Mouse (Mus musculus): Measurements from ENCODE around the gene Ubiad1. TPM values are rescaled to one million over a fixed set of nuclear protein-coding genes. Genes with fewer than 3 reads are reported as not detected.

The Ubiad1 gene
- total RNA-seq, 4 experiments from 2014 or later, result 7.9 to 10.3 (median 8.9) TPM

DNA sequence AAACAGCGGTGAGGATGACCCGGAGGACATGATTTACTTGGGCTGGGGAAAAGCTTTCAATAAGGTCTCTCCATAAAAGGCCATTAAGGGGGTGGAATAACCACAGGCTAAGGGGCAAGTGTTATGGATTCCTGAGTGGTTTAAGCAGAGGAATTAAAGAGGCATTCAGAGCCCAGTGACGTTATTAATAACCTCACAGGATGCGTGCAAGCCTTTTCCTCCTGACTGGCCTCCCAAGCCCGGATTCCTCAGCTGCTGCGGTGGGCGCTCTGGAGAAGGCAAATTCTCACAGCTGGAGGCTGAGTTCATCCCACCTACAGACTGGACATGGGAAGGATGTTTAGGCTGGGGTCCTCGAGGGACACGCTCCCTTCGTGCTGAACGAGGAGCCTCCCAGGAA is 39.8 kb downstream of the Ubiad1 start:
- no peak for DNase-seq (ENCODE audit: low spot score in 2 of 2)

DNA sequence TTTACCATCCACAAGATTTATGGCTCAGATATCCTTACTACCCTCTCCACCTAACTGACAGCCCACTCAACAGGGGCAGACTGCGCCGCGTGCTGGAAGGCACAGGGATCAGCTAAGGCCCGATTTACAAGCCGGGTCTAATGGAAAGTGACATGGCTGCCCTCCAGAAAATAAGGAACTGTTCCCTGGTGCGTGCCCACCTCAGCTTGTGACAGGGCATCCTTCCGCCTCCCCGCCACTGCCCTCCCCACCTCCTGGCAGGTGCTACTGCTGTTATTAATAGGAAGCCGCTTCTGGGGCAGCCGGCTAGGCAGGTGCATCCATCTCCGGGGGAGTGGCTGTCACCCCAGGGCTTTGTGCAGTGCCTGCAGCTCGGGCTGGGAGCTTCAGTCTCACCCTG is 41.2 kb downstream of the Ubiad1 start:
- DNase-seq (ENCODE audit: low spot score in 2 of 2), result no peak

DNA sequence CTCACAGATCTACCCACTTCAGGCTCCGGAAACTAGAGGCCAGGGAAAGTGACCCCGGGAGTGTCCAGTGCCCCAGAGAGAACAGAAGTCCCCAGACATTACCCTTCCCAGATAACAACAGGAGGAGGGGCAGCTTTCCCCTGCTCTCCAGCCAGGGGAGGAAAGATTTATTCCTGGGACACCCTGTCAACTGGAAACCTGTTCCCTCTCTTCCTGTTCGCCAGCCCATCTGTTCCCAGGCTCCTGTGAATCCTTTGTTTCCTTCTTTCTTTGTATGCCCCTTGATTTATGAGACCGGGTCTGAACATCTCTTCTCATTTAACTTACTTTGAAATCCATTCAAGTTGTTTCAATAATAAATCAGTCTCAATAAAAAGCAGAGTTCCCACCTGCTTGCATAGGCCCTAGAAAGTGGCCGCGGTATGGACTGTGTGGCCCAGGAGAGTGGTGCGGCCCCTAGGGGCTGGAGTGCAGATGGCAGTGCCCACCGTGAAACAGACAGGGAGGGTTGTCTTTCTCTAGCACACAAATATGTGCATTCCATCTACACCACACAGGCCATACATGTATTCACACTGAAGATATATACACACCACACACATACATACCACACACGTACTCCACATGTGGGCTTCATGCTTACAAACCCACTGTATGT is 45.0 kb downstream of the Ubiad1 start:
- no peak for DNase-seq (ENCODE audit: low spot score in 2 of 2)

DNA sequence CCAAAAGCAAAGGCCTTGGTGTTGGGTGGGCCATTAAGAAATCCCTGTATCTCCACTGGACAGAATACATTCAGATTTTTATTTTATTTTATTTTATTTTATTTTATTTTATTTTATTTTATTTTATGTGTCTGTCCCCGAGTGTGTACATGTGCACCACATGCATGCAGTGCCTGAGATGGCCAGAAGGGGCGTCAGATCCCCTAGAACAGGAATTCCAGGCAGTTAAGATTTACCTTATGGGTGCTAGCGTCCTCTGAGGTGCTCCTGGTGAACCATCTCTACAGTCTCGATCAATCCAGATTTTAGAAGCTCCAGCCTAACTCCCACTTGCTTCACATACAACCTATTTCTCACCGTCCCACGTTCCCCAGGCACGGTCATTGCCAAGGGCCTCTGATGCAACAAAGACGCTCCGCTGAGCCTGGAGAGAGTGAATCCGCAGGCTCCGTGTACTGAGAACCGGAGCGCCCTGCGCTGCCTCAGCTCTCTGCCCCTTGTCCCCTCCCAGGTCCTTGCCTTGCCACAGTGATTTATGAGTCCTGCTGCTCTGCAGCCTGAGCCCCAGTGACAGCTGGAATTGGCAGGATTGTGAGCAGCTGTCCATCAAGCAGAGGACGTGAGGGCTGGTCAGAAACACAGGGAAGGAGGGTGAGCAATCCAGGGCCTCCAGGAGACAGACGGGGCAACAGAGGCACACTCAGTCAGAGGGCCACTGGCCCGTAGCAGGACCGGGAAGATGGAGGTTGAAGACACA is 46.9 kb downstream of the Ubiad1 start:
- DNase-seq (ENCODE audit: low spot score in 2 of 2), result no peak

DNA sequence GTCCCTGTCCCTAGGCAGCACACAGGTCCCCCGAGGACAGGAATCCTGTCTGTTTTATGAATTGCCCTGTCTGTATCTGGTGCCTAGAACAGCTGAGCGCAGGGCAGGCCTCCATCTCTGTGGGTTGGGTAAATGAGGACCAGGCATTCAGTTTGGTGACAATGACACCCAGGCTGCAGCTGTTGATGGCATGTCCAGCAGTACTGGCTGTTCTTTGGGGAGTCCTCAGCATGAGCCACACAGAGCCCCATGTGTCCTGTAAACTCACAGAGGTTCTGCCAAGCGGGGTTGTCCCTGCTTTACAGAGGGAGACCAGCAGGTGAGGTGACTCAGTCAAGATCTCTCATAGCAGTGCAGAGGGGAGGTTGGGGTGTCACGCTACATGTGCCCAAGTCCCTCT is 47.5 kb downstream of the Ubiad1 start:
- peak in 1 of 2 experiments; percentile 26 for DNase-seq (ENCODE audit: low spot score in 2 of 2)

DNA sequence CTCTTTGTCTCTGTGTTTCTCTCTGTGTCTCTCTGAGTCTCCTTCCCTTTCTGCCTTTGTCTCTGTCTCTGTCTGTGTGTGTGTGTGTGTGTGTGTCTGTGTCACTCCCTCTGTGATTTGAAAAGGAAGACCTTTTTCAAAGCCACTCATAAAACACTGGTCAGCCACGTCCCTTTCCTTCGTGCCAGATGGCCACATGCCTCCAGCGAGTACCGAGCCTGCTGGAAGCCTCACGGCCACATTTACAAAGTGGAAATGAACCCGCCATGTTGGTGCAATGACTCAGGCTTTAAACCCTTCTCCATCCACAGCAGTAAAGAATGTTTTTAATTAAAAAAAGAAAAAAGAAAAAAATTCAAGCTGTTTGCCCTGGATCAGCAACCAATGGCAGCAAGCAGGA is 48.7 kb downstream of the Ubiad1 start:
- DNase-seq (ENCODE audit: low spot score in 2 of 2), result no peak

DNA sequence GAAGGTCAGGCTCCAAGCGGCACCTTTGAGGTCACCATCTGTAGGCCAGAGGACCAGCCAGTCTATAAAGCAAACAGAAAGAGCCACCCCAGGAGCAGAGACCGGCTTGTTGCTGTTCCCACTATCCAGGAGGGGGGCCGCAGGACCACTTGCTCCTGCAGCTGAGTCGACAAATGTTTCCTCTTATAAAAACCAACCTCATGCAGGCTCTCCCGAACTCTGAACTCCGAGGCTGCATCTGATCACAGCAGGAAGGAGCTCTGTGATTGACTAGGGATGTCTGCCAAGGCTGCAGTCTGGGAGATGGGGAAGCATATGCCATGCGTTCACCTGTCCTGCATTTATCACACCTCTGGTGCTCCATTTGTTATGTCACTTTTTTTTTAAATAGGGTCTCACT is 49.4 kb downstream of the Ubiad1 start:
- DNase-seq (ENCODE audit: low spot score in 2 of 2), result no peak

DNA sequence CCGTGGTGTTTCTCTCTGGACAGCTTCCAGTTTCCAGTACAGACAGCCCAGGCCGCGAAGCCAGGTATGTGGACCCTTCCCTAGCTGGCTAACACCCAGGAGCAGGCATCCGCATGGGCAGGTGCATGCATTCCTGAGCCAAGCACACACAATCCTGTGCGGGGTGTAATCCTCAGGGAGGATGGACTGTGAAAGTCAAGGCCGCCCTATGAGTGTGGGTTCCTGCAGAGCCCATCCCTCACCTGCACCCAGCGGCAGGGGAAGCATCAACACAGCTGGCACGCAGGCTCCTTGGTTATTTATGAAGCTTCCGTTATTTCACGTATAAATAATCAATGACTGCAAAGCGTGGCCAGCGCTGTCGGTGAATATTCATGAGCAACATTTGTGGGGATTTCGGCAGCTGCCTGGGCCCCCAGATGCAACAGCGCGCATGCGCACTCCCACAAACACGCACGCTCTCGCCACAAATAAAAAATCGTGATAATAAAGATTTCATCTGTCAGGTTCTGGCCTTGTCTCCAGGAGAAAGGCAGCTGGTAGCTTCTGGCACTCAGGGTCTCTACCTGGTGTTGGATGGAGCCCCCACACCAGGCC is 52.8 kb downstream of the Ubiad1 start:
- no peak for DNase-seq (ENCODE audit: low spot score in 2 of 2)

DNA sequence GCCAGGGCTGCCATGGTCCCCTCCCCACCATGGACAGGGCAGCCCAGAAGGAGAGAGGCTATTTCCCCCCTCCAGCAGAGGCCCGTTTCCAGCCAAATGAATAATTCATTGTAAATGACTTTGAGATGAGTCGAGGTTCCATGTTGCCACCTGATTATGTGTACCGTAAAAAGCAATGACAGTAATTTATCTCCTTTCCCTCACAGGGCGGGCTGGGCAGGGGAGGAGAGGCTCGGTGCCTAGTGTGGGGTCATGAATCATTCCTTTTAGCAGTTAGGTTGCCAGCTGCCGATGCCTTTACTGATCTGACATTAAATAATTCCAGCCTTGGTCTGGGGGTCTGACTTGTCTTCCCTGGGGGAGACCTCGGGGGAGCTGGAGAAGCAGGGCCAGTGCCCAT is 54.9 kb downstream of the Ubiad1 start:
- DNase-seq (ENCODE audit: low spot score in 2 of 2), result no peak

DNA sequence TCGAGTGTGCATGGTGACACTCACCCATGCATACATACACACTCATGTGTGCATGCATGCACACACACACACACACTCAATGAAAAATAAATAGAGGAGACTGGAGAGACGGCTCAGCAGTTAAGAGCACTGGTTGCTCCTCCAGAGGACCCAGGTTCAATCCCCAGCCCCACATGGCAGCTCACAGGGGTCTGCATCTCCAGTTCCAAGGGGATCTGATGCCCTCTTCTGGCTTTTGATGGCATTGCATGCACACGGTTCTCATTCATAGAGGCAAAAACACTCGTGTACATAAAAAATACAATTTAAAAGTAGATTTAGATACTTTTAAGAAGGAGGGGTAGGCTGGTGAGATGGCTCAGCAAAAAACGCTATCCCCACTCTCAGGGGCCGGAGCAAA is 55.5 kb downstream of the Ubiad1 start:
- DNase-seq (ENCODE audit: low spot score in 2 of 2), result no peak

DNA sequence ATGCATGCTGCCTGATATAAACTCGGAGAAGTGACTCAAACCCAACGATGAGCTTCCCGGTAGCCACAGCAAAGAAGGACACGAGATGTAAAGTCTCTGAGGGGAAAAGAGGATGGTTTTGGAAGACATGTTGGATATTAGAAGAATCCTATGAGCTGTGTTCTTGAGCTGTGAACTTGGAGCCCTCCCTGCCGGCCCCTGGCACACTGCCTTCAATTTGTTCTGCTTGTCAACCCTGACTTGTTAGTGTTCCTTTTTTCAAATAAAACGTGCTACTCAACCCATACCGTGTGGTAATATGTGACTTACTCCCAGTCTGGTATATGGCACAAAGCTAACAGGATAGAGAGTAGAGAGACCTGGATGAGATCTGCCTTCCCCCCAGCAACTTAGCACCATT is 59.3 kb downstream of the Ubiad1 start:
- DNase-seq (ENCODE audit: low spot score in 2 of 2), result no peak

Other genes with a start within 250 kb of the Ubiad1 start
- gene Disp3, start 156.8 kb downstream of the Ubiad1 start, total RNA-seq (2022), result 10 to 100 TPM; 23.4 to 28.3 (median 26.2) TPM
- 10 to 100 TPM; 85.6 to 96.1 (median 92.3) TPM for gene Mtor, start 3.8 kb upstream of the Ubiad1 start, total RNA-seq (2022)
- gene Angptl7, start 55.7 kb upstream of the Ubiad1 start, total RNA-seq (2022), result under 1 TPM; 0.50 to 0.84 (median 0.73) TPM
- 10 to 100 TPM; 47.1 to 49.6 (median 48.2) TPM for gene Exosc10, start 113.7 kb upstream of the Ubiad1 start, total RNA-seq (2022)
- gene Srm, start 146.7 kb upstream of the Ubiad1 start, total RNA-seq (2022), result 10 to 100 TPM; 76.3 to 81.3 (median 77.7) TPM
- 1 to 10 TPM; 1.9 to 4.2 (median 2.7) TPM for gene Masp2, start 157.8 kb upstream of the Ubiad1 start, total RNA-seq (2022)
- gene Tardbp, start 182.2 kb upstream of the Ubiad1 start, total RNA-seq (2022), result 100 to 1,000 TPM; 182 to 208 (median 193) TPM
- gene Gm572, start 198.5 kb upstream of the Ubiad1 start, total RNA-seq (2022), result under 1 TPM in 2 of 4 experiments, not detected in 2; 0.23 to 0.44 TPM

Data from left cerebral cortex, adult 8-10 months (tissue).